Mouse (Mus musculus) urinary bladder, postnatal 4 days (tissue): ENCODE measurements around the gene Snx4.

Experiments used
- DNase-seq, 2 experiments: peaks; one replicate each; pipeline ENCODE4 v3.0.0; 2021 to 2022; ENCODE audit warnings: low spot score in 2 of 2

Snx4 gene

GRCm38 (mm10) chr16:33343601-33344000 is 92.4 kb downstream of the Snx4 start:
- no peak for DNase-seq

- no peak for DNase-seq
These were observed 93.1 kb downstream of the Snx4 start for GRCm38 (mm10) chr16:33344379-33344778.

GRCm38 (mm10) chr16:33344875-33345274 is 93.6 kb downstream of the Snx4 start:
- no peak for DNase-seq

- no peak for DNase-seq
These were observed 95.1 kb downstream of the Snx4 start for GRCm38 (mm10) chr16:33346376-33346775.

GRCm38 (mm10) chr16:33347134-33347533 is 95.9 kb downstream of the Snx4 start:
- DNase-seq, result no peak
